Mouse (Mus musculus): ENCODE data around the gene Hsf5. TPM values are rescaled to one million over a fixed set of nuclear protein-coding genes. Genes with fewer than 3 reads are reported as not detected.

Gene Hsf5
- polyA plus RNA-seq, 1 experiment from 2014 or later, result 0.26 TPM

DNA sequence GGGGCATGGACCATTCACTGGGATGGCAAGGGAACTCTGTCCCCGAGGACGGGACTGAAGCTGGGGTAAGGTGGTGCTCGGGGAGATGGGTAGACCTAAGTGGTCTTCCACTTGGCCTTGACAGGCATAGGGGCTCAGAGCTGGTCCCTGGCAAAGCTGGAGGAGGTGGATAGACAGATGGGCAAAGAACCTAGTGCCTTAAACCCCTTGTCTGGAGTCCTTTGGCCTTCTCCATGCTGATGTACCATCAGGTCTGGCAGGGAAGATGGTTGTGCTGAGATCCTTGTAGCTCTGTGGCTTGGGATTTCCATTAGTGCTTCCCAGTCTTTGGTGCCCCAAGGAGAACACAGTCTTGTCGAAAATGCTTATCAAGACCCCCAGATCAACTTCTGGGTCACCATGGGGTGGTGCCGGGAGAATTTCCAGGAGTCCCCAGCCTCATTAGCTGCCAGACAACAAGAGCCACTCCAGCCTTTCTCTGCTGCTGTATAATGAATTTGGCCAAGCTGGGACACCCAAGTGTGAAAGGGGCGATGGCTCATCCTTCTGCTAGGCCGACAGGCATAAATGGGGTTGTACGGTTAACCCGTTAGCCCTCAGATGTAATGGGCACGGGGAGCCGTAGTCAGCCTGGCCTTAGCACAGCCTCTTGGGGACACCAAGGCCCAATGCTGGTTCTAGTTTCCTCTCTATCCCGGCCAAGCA, 35.7 kb upstream of the Hsf5 start:
- Histone ChIP-seq H3K27ac (no peak overlapping the region), H3K4me3 (no peak overlapping the region), H3K4me1 (peaks cover 27% of the 10 kb centered on the region), H3K9me3 (replicated peaks) (no peaks in the 10 kb centered on the region), H3K36me3 (no peaks in the 10 kb centered on the region), H3K27me3 (ENCODE audit: low read depth, poor library complexity, severe bottlenecking) (peaks cover 36% of the 10 kb centered on the region)
- WGBS, result 88% methylated on average over 12 of the region's 12 CpGs
- no peak for DNase-seq (ENCODE audit: low spot score)

DNA sequence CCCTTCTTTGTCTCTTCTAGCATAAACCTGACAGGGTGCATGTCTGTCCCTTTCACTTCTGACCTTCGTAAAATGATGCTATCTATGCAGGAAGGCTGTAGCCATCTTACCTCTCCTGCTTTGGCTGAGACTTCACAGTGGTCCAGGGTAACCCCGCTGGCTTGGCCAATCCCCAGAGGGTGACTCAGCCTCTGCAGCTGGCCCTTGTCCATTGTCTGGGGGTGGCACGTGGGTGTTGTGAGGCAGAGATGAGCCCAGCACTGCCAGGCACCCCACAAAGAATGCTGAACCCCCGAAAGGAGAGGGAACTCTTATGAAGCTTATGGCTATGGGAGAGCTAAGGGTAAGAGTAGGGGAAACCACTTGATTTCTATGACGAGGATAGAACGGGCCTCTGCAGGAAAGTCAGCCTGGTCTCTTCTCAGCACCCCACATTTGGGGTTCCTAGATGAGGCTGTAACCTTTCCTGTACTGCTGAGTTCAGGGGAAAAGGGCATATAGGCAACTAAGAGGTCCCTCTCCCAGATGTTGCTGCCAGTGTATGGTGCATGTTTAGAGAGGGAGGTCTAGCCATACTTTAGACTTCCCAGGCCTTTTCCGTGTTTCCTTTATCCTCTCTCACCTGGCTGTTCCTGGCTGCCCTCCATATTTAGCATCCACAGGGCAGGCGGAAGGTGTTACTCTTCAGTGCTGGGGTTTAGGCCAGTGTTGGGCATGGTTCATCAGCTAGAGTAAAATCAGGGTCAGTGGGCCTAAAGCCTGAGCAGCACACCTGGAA, 34.8 kb upstream of the Hsf5 start:
- peaks cover 27% of the 10 kb centered on the region for H3K4me1 ChIP-seq
- H3K4me3 ChIP-seq, result no peak overlapping the region
- no peaks in the 10 kb centered on the region for H3K9me3 ChIP-seq (replicated peaks)
- H3K27ac ChIP-seq, result no peak overlapping the region
- no peak for DNase-seq (ENCODE audit: low spot score)
- peaks cover 28% of the 10 kb centered on the region for H3K27me3 ChIP-seq (ENCODE audit: low read depth, poor library complexity, severe bottlenecking)
- no peaks in the 10 kb centered on the region for H3K36me3 ChIP-seq
- 83% methylated on average over 8 of the region's 8 CpGs for WGBS

DNA sequence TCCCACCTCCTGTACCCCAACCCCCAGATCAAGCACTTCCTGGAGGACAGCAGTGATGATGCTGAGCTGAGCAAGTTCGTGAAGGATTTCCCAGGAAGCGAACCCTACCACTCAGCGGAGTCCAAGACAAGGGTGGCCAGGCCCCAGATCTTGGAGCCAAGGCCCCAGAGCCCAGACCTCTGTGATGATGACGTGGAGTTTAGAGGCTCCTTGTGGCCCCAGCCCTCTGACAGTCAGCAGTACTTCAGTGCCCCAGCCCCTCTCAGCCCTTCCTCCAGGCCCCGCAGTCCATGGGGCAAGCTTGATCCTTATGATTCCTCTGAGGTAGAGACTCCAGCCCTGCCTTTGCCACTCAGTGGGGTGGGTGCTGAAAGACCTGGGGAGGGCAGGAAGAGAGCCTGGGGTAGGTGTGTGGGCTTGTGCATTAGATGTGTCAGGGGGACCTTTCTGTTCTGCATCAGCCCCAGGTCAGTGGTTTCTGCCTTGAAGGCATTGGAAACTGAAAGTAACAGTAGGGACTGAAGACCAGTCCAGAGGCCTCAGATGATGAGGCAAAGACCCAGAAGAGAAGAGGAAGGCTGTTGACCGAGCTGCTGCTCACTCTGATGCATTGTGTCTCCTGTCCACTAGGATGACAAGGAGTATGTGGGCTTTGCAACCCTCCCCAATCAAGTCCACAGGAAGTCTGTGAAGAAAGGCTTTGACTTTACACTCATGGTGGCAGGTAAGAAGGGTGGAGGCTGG, 33.5 kb upstream of the Hsf5 start:
- no peaks in the 10 kb centered on the region for H3K36me3 ChIP-seq
- no peak overlapping the region for H3K4me3 ChIP-seq
- 85% methylated on average over 6 of the region's 6 CpGs for WGBS
- DNase-seq (ENCODE audit: low spot score), result no peak
- peaks cover 22% of the 10 kb centered on the region; the same call in 1 of the 2 replicates for H3K27me3 ChIP-seq (ENCODE audit: low read depth, poor library complexity, severe bottlenecking)
- H3K4me1 ChIP-seq, result peaks cover 16% of the 10 kb centered on the region
- no peaks in the 10 kb centered on the region for H3K9me3 ChIP-seq (replicated peaks)
- no peak overlapping the region for H3K27ac ChIP-seq

DNA sequence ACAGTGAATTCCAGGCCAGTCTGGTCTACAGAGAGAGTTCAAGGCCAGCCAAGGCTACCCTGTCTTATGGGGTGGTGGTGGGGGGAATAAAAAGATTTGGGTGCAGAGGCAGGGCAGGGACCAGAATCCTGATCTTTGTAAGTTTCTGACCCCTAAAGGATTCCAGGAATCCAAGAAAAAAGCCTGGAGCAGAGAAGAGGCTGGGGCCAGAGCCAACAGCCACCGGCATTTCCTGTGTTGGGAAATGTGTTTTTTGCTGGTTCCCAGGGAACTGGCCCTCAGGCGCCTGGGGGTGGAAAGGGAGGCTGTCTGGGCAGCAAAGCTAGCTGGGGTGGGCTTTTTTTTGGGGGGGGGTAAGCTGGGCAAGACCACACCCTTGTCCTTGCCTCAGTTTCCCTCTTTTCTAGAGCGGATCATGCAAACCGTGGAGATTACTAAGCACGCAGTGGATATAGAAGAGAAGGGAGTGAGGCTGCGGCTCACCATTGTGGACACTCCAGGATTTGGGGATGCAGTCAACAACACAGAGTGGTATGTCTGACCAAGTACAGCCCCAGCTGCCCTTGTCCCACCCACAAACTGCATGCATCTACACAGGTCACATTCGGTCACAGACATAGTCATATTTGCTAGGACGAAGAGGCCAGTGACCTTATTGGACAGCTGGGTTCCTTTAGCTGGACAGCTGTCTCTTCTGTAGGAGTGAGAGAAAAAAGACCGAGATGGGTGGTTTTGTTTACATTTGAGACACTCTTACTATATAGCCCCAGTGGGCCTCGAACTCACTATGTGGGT, 32.1 kb upstream of the Hsf5 start:
- DNase-seq (ENCODE audit: low spot score), result no peak
- Histone ChIP-seq H3K27me3 (ENCODE audit: low read depth, poor library complexity, severe bottlenecking) (peaks cover 13% of the 10 kb centered on the region; the same call in 1 of the 2 replicates), H3K36me3 (no peaks in the 10 kb centered on the region), H3K4me3 (no peak overlapping the region), H3K27ac (no peak overlapping the region), H3K9me3 (replicated peaks) (no peaks in the 10 kb centered on the region), H3K4me1 (peaks cover 17% of the 10 kb centered on the region)
- 89% methylated on average over 10 of the region's 10 CpGs for WGBS

DNA sequence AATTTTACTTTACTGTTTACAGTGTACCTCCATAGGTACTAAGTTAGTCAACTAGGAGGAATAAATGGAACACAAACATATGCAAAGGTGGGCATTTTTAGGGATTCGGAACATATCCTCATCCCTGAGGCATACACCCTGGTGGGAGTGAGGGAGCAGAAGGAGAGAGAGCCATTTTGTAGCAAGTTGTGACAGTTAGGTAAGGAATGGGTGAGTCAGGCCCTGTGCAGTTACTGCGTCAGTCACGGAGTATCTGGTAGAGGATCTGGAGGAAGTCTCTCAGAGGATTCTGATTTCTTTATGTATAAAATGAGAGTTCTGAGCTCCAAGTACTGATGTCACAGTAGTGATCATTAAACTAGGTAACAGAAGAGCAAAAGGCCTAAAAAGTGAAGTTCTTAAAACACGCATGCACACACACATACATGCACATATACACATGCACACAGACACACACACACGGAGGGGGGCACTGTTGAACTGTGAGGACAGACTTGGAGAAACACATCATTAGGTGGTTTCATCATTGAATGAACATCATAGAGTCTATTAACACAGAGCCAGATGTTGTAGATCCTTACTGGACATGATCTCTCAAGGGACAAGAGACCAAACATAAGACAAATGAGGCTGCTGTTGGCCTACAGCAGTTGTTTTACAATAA, 29.6 kb upstream of the Hsf5 start:
- no peak for DNase-seq (ENCODE audit: low spot score)
- no peaks in the 10 kb centered on the region for H3K27me3 ChIP-seq (ENCODE audit: low read depth, poor library complexity, severe bottlenecking)
- no peak overlapping the region for H3K4me3 ChIP-seq
- no peak overlapping the region for H3K27ac ChIP-seq
- H3K36me3 ChIP-seq, result no peaks in the 10 kb centered on the region
- peaks cover 29% of the 10 kb centered on the region for H3K4me1 ChIP-seq
- WGBS, result 95% methylated on average over 5 of the region's 5 CpGs
- no peaks in the 10 kb centered on the region for H3K9me3 ChIP-seq (replicated peaks)

DNA sequence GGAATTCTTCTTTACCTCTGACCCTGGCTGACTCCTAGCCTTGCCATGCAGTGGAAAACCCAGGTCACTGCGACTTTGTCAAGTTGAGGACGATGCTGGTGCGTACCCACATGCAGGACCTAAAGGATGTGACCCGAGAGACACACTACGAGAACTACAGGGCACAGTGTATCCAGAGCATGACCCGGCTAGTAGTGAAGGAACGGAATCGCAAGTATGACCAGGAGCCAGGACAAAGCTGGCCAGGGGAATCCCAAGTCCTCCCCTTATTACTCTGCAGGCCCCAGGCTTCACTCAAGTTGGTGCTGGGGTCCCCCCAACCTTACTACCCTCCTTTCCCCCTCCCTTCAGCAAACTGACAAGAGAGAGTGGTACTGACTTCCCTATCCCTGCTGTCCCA, 27.4 kb upstream of the Hsf5 start:
- peak overlapping the region; percentile 80; the same call in 1 of the 2 replicates for H3K4me3 ChIP-seq
- no peak for DNase-seq (ENCODE audit: low spot score)
- H3K9me3 ChIP-seq (replicated peaks), result no peaks in the 10 kb centered on the region
- peaks cover 46% of the 10 kb centered on the region for H3K4me1 ChIP-seq
- H3K27me3 ChIP-seq (ENCODE audit: low read depth, poor library complexity, severe bottlenecking), result no peaks in the 10 kb centered on the region
- no peak overlapping the region for H3K27ac ChIP-seq
- 89% methylated on average over 8 of the region's 8 CpGs for WGBS
- H3K36me3 ChIP-seq, result peaks cover 12% of the 10 kb centered on the region

DNA sequence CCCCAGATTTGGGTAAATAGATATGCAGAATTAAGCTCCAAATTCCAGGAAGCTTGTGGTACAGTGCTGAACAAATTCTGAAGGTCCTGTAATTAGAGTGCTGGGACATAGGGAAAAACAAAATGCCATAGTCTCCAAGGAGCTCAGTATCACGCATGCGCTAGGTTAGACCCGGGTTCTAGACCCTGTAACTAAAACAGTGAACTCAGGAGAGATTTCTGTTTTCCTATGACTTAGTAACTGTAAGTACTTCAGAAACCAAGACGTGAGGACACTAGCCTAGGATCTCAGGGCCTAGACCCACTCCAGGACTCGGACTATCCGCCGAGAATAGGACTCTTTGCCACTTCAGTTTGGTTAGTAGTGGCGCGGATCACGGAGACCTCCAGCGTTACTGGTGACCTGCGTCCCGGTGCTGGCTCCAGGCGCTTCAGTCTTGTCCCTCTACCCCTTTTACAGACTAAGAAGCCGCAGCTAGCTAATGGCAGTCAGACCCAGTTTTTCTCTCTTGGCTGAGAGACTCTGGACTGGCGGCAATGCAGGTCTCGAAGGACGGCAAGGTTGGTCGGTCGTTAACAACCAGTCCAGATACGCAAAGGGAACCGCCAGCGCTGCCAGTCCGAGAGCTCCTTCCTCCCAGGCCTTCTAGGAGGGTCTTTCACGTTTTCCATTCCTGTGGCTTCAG, 26.0 kb upstream of the Hsf5 start:
- Histone ChIP-seq H3K4me1 (peaks cover 60% of the 10 kb centered on the region), H3K36me3 (peaks cover 19% of the 10 kb centered on the region), H3K9me3 (replicated peaks) (no peaks in the 10 kb centered on the region), H3K27me3 (ENCODE audit: low read depth, poor library complexity, severe bottlenecking) (no peaks in the 10 kb centered on the region), H3K4me3 (peak overlapping the region; percentile 80), H3K27ac (peak overlapping the region; percentile 92)
- peak; percentile 63 for DNase-seq (ENCODE audit: low spot score)
- WGBS, result 3% methylated on average over 25 of the region's 25 CpGs

DNA sequence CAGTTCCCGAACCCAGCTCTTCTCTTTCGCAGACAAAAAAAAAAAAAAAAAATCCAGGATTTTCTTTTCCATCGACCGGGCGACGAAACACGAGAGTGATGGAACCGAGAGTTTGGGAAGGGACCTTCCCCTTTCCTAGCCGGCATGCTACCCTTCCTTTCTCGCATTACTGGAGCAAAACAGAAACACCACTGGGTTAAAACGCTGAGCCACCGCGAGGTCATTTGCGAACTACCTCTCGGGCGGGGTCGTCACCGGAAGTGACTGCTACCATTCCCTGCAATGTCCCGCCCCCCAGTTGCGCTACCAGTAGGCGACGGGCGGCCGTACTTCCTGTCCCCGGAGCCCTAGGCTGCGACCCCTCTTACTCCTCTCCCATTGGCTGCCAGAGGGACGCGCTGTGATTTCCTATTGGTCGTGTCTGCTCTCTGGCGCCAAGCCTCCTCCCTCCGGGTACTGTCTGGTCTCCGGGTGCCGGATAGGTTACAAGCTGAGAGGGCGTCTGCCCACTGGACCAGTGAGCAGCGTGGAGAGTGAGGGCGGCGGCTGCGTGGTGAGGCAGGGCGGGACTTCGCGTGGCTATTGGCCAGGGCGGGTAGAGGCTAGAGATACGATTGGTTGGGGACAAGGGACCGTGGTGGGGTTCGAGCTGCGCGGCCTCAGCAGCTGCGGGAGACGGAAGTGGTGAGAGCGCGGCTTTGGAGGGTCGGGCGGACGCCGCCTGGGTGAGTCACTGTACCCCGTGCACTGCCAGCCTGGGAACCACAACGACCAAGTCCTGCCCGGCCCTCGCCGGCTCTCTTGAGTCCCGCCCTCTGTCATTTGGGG, 25.2 kb upstream of the Hsf5 start, which contains the start of gene Mtmr4:
Gene Mtmr4 (plus strand): TSS at position 637 of the 828 bp plus-strand sequence.
- peak within 1 kb of the TSS; percentile 80 for H3K4me3 ChIP-seq

DNA sequence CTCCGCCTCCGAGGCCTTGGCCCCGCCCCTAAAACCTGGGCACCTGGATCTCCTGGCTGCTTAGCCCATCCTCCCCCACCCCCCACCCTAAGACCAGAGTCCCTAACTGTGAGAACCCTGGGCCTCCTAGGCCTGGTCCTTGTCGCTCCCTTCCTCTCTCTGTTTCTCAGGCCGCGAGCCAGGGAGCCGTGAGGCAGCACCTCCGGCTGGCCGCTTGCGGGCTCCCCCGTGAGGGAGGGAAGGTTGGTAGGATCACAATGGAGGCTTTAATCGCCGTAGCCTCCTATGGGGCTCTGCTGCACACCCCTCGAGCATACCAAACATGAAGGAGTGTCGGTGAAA, 24.6 kb upstream of the Hsf5 start:
- H3K36me3 ChIP-seq, result peaks cover 28% of the 10 kb centered on the region
- peak overlapping the region; percentile 80 for H3K4me3 ChIP-seq
- no peaks in the 10 kb centered on the region for H3K9me3 ChIP-seq (replicated peaks)
- no peaks in the 10 kb centered on the region for H3K27me3 ChIP-seq (ENCODE audit: low read depth, poor library complexity, severe bottlenecking)
- peak overlapping the region; percentile 92 for H3K27ac ChIP-seq
- no peak for DNase-seq (ENCODE audit: low spot score)
- peaks cover 73% of the 10 kb centered on the region for H3K4me1 ChIP-seq
- WGBS, result 0% methylated on average over 15 of the region's 15 CpGs

More for the DNA sequence above, 25.2 kb upstream of the Hsf5 start, which contains the start of gene Mtmr4:
- H3K4me1 ChIP-seq, result peaks cover 67% of the 10 kb centered on the region
- under 1% methylated on average over 61 of the region's 61 CpGs for WGBS
- H3K9me3 ChIP-seq (replicated peaks), result no peaks in the 10 kb centered on the region
- H3K27me3 ChIP-seq (ENCODE audit: low read depth, poor library complexity, severe bottlenecking), result no peaks in the 10 kb centered on the region
- peaks cover 22% of the 10 kb centered on the region for H3K36me3 ChIP-seq
- H3K27ac ChIP-seq, result peak within 1 kb of the TSS; percentile 92
- peak; percentile 98 for DNase-seq (ENCODE audit: low spot score)

DNA sequence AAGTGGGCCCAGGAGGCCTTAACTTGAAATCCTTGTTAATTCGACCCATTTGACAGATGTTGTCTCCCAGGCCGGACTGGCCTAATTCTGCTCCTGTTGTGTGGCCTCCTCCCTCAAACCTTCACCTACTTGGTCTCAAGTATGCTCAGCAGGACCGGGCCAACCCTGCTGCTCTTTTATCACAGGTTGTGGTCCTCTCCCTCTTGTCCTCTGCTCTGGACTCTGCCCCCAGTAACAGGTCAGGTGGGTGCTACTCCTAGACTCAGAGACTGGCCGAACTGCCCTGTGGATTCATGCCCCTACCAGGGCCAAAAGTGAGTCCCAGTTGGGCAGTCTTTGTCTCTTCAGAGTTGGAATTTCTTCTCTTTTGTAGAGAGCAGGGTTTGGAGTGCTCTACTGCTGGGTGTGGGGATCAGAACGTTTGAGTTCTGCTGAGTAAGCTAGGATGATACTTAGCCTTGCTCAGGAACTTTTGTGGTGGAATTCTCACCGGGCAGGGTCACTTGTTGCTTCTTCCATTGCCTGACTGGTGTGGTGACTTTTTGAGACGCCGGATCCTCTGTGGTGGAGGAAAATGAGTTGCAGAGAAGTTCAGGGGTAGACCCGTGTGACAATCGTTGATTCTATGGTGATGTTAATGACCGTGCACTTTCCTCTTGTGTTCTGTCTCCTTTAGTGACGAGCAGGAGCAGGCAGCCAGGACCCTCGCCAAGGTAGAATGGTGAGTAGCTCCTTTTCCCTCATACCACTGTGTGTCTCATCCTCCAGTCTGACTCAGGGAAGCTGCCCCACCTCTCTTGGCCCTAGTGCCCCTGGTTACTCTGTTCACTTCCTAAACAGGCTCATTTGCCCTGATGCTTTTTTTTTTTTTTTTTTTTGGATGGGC, 24.0 kb upstream of the Hsf5 start:
- no peak for DNase-seq (ENCODE audit: low spot score)
- WGBS, result 42% methylated on average over 13 of the region's 13 CpGs
- H3K27ac ChIP-seq, result peak overlapping the region; percentile 92
- no peaks in the 10 kb centered on the region for H3K9me3 ChIP-seq (replicated peaks)
- H3K4me3 ChIP-seq, result peak overlapping the region; percentile 80
- no peaks in the 10 kb centered on the region for H3K27me3 ChIP-seq (ENCODE audit: low read depth, poor library complexity, severe bottlenecking)
- H3K36me3 ChIP-seq, result peaks cover 35% of the 10 kb centered on the region
- peaks cover 74% of the 10 kb centered on the region for H3K4me1 ChIP-seq
